In the genomic region with DNA sequence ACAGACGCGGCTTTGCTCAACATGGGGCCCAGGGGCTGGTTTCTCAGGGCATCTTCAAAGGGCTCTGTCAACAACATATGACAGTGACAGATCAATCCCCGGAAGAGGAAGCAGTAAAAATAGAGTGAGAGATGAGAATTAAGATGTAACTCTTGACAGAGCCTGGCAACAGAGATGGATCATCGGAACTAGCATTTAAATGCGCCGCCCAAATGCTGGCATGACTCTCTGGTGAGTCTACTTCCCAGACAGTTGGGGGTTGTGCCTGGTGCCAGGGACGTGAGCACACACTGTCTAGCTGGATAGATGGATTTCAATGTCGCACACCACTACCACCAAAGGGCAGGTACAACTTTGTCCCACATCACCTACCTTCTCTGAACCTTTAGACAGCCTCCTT, we compare ENCODE assay signal across 23 mouse cellular contexts. TPM values are rescaled to one million over a fixed set of nuclear protein-coding genes. Genes with fewer than 3 reads are reported as not detected.
A peak's percentile ranks its signal among the peaks of the same experiment; 100 is the strongest.
DNase-seq lines count a peak whose midpoint lies in the region; ATAC-seq and TF ChIP-seq lines count a peak whose summit lies in the region.
"Had no signal": no experiment of that assay in that cellular context is flagged by ENCODE, and none has a peak within 500 bp of the region (broad histone marks: within the 10 kb centered on the region; RNA-seq: fewer than 3 reads in every experiment).

No protein-coding gene starts in this region.

- H3K9ac ChIP-seq in forebrain, postnatal 0 days: no peak overlapping the region
- no peak overlapping the region for H3K9ac ChIP-seq in forebrain, embryonic 12.5 days
- H3K9ac ChIP-seq: embryonic facial prominence, embryonic 12.5 days; embryonic facial prominence, embryonic 15.5 days; forebrain, embryonic 13.5 days; hindbrain, embryonic 12.5 days had no signal

- H3K9me3 ChIP-seq in forebrain, postnatal 0 days (ENCODE audit: low read length): no peaks in the 10 kb centered on the region
- no peaks in the 10 kb centered on the region for H3K9me3 ChIP-seq in forebrain, embryonic 12.5 days
- H3K9me3 ChIP-seq: embryonic facial prominence, embryonic 12.5 days; embryonic facial prominence, embryonic 15.5 days; forebrain, embryonic 13.5 days; hindbrain, embryonic 12.5 days had no signal

- H3K4me2 ChIP-seq in forebrain, postnatal 0 days (ENCODE audit: low read depth): no peak overlapping the region
- H3K4me2 ChIP-seq in forebrain, embryonic 12.5 days: no peak overlapping the region
- H3K4me2 ChIP-seq: embryonic facial prominence, embryonic 12.5 days; embryonic facial prominence, embryonic 15.5 days; forebrain, embryonic 13.5 days; heart, embryonic 11.5 days; hindbrain, embryonic 12.5 days had no signal

- no peak overlapping the region for H3K27ac ChIP-seq in forebrain, postnatal 0 days (ENCODE audit: low read depth, low read length)
- H3K27ac ChIP-seq in forebrain, embryonic 12.5 days: no peak overlapping the region
- H3K27ac ChIP-seq: embryonic facial prominence, embryonic 12.5 days; embryonic facial prominence, embryonic 15.5 days; forebrain, embryonic 13.5 days; gastrocnemius, adult 2 months; hindbrain, embryonic 12.5 days had no signal

- H3K4me3 ChIP-seq in forebrain, postnatal 0 days (ENCODE audit: low read depth, low read length): no peak overlapping the region
- H3K4me3 ChIP-seq in forebrain, embryonic 12.5 days (replicated peaks): no peak overlapping the region
- H3K4me3 ChIP-seq: embryonic facial prominence, embryonic 12.5 days; embryonic facial prominence, embryonic 15.5 days; forebrain, embryonic 13.5 days; gastrocnemius, adult 2 months; hindbrain, embryonic 12.5 days had no signal

- no peaks in the 10 kb centered on the region for H3K27me3 ChIP-seq in forebrain, postnatal 0 days (ENCODE audit: insufficient read depth, low read length)
- no peaks in the 10 kb centered on the region for H3K27me3 ChIP-seq in forebrain, embryonic 12.5 days
- H3K27me3 ChIP-seq: embryonic facial prominence, embryonic 12.5 days; embryonic facial prominence, embryonic 15.5 days; forebrain, embryonic 13.5 days; hindbrain, embryonic 12.5 days had no signal

- no peak for TF ChIP-seq CTCF in forebrain, postnatal 0 days (IDR thresholded peaks at IDR 0.05; ENCODE audit: low read depth)

- ATAC-seq in forebrain, postnatal 0 days: peak; percentile 14; the same call in 1 of the 2 replicates
- no peak for ATAC-seq in forebrain, embryonic 12.5 days (ENCODE audit: low FRiP score)
- ATAC-seq: activated CD4-positive, CD25-positive, alpha-beta regulatory T cell, adult 4 months; forebrain, embryonic 13.5 days; hindbrain, embryonic 16.5 days; inflammation-experienced regulatory T-cells, adult 6 months; intestine, embryonic 16.5 days had no signal

- no peaks in the 10 kb centered on the region for H3K4me1 ChIP-seq in forebrain, postnatal 0 days (ENCODE audit: insufficient read depth)
- no peaks in the 10 kb centered on the region for H3K4me1 ChIP-seq in forebrain, embryonic 12.5 days
- H3K4me1 ChIP-seq: embryonic facial prominence, embryonic 12.5 days; embryonic facial prominence, embryonic 15.5 days; forebrain, embryonic 13.5 days; hindbrain, embryonic 12.5 days had no signal

- DNase-seq in cerebellum, postnatal 10 days: peak; percentile 49 to 60
- DNase-seq in cerebellum, postnatal 4 days (ENCODE audit: low spot score in 2 of 2): no peak
- no peak for DNase-seq in forebrain, postnatal 0 days
- peak; percentile 34 for DNase-seq in left cerebral cortex, postnatal 4 days
- no peak for DNase-seq in left cerebral cortex, postnatal 10 days (ENCODE audit: extremely low spot score in 1 of 2, low spot score in 2 of 2)
- DNase-seq: adrenal gland, adult 8-10 months; adrenal gland, postnatal 25 days; cerebellum, adult 2 months; cerebellum, adult 9-11 months; gastrocnemius, adult 2 months; gastrocnemius, postnatal 14 days; heart, adult 11 months; kidney, adult 18-20 months had no signal

- intact Hi-C loops in left cerebral cortex, postnatal 4 days (cut with DNase I): no loop called here
- intact Hi-C loops in left cerebral cortex, postnatal 10 days (cut with DNase I): no loop called here

- H3K36me3 ChIP-seq in forebrain, postnatal 0 days (ENCODE audit: insufficient read depth): peaks cover 3% of the 10 kb centered on the region
- peaks cover 5% of the 10 kb centered on the region for H3K36me3 ChIP-seq in forebrain, embryonic 12.5 days (replicated peaks)
- H3K36me3 ChIP-seq: embryonic facial prominence, embryonic 12.5 days; embryonic facial prominence, embryonic 15.5 days; hindbrain, embryonic 12.5 days had no signal

- 72% methylated on average over 8 of the region's 8 CpGs for WGBS in forebrain, postnatal 0 days
- WGBS in forebrain, embryonic 12.5 days: 91% methylated on average over 8 of the region's 8 CpGs

RNA-seq across cellular contexts. Expression of gene S1pr3, which starts 34.5 kb away (rescaled TPM):
- 4.2 and 8.4 TPM in 2 replicates for total RNA-seq in forebrain, postnatal 0 days (2014; rRNA removed)
- polyA plus RNA-seq in forebrain, postnatal 0 days (2015; fragmentation: Nextera tagmentation; extraction: Ambion mirVana): 7.4 and 9.6 TPM in 2 replicates
- 27.8 and 32.0 TPM in 2 replicates for polyA plus RNA-seq in forebrain, embryonic 12.5 days (2016; fragmentation: Nextera tagmentation; extraction: Ambion mirVana)
- total RNA-seq in left cerebral cortex, postnatal 4 days (2021): 1 to 10 TPM; 7.4 to 7.6 TPM
- 1 to 10 TPM; 7.3 to 7.9 TPM for total RNA-seq in left cerebral cortex, postnatal 10 days (2021)

Comparison
In these comparisons a context has a peak if more than half of its experiments do, and no peak if none do; other contexts are left out.
1. DNase-seq: peak in cerebellum, postnatal 10 days (2 of 2) and left cerebral cortex, postnatal 4 days (single experiment); none in cerebellum, postnatal 4 days (0 of 2), forebrain, postnatal 0 days (single experiment) and left cerebral cortex, postnatal 10 days (0 of 2).